Mouse (Mus musculus) CD8-positive naive resting alpha-beta T cell, adult 2 months (primary cell): ENCODE data around the gene Tmem130.
"Not testable (repeated sequence)": the region's sequence is repeated elsewhere in the genome, so short reads cannot be mapped to it uniquely, and the experiment has no call there.

Source experiments
- DNase-seq, 2 experiments: peaks; one replicate each; pipeline ENCODE4 v3.0.0; 2022; ENCODE audit warnings: low read depth in 2 of 2, low spot score in 2 of 2

The Tmem130 gene

DNA sequence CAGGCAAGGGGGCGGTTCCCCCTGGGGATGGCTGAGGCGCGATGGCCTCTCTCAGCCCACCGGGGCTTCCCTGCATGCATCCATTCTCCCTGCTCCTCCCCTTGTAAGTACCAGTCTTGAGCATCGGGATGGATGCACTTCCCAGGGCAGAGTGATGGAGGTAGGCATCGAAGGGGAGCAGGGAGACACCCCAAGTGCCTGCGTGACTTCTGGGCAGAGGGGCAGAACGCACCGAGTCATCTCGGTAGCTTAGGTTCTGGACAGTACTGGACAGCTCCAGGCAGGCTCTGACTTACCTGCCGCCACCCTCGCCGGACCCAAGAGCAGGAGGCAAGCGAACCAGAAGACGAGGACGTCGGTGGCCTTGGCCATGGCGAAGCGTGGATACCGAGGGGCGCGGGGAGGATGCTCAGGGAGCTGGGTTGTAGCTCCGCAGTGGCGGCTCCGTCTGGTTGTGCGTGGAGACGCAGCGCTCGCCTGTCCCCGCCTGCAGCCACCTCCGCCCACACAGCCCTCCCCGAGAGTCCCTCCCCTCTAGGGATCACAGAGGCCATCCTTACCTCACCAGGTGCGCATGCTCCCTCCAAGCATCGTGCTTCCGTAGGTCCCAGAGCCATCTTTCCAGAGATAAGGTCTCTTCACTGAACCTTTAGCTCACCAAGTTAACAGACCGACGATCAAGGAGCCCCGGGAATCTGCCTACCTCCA, at the start of gene Tmem130:
Gene Tmem130 (minus strand): TSS at position 658 of the 708 bp plus-strand sequence.
- DNase-seq = no peak

DNA sequence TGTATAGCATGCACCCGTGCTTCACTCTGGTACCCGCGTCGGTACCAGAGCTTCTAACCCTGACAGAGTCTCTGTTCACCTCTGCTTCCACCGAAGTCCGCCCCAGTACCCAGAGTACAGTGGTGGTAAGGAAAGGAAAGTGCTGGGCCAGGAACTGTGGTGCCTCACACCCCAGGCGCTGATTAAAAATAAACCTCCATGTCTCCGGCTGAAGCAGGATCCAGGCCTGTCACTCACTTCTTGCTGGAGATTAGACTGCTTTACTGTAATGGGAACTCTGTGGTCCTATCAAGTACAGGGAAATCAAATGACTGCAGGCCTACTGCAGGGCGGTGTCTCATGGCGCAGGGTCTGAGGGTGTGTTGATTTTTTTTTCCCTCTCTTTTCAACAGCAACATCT, 45.3 kb upstream of the Tmem130 start:
- DNase-seq = no peak

GRCm38 (mm10) chr5:144804181-144804580, 42.6 kb upstream of the Tmem130 start:
- no peak for DNase-seq

GRCm38 (mm10) chr5:144803066-144803465, 41.4 kb upstream of the Tmem130 start:
- DNase-seq = no peak

GRCm38 (mm10) chr5:144797116-144797515, 35.5 kb upstream of the Tmem130 start:
- no peak for DNase-seq

GRCm38 (mm10) chr5:144794687-144795086, 33.1 kb upstream of the Tmem130 start:
- no peak for DNase-seq

DNA sequence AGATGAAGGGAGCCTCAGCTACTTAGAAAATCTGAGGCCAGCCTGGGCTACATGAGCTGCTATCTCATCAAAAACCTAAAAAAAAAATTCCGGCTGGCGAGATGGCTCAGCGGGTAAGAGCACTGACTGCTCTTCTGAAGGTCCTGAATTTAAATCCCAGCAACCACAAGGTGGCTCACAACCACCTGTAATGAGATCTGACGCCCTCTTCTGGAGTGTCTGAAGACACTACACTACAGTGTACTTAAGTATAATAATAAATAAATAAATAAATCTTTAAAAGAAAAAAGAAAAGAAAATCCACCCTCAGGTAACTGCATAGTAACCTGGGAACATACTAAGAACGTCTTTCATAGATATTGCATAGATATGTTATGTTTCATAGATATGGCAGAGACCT, 31.8 kb upstream of the Tmem130 start:
- no peak for DNase-seq

DNA sequence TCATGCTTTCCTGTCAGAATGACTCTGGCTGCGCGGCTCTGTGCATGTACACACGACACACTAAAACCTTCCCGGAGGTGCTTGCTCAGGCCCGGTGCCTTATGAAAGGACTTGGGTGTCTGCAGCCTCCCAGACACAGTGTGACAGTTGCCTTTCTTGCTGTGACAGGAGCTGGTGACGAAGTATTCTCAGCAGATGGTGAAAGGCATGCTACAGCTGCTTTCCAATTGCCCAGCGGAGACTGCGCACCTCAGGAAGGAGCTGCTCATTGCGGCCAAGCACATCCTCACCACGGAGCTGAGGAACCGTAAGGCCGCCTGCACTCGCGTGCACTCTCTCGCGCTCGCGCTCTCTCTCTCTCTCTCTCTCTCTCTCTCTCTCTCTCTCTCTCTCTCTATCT, 24.8 kb upstream of the Tmem130 start:
- no peak for DNase-seq

- no peak for DNase-seq
These were observed 19.0 kb upstream of the Tmem130 start for GRCm38 (mm10) chr5:144780654-144781053.

DNA sequence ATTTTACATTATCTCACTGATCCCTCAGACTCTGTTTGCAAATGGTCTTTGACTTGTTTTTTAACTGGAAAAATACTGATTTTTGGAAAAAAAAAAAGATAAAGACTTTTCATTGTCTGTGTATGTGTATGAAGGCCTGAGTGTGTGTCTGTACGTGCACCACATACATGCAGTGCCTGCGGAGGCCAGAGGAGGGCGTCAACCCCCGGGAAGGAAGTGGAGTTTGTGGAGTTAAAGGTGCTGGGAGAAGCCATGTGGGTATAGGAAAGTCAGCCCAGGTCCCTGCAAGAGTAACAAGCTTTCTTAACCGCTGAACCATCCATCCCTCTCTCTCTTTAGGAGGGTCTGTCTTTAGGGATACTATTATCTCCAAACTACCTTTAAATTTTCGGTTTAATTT, 11.6 kb upstream of the Tmem130 start:
- DNase-seq = no peak

DNA sequence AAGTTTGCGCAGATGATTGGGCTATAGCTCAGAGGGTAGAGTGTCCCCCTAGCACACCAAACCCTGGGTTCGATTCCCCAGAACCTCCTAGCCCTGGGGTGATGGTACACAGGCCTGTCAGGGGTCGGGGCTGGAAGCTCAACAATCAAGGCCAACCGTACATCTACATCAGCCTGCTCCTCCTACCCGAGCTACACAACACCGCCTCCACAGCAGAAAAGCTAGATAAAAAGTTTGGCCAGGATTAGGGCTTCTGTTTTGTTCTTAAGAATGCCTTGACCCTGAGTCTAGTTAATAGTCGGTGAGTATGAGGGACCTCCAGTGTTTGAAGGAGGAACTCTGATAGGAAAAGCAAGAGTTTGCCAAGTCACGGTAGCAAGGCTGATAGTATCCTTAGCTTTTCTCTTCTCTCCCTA, 7.5 kb upstream of the Tmem130 start:
- no peak for DNase-seq

- DNase-seq = peak; percentile 90 to 92
These were observed 6.6 kb upstream of the Tmem130 start for GRCm38 (mm10) chr5:144767911-144768841.

GRCm38 (mm10) chr5:144767106-144767798, 5.6 kb upstream of the Tmem130 start, which contains the start of gene Trrap:
Trrap (plus strand) TSS chr5:144767732.
- not testable (repeated sequence) for DNase-seq

GRCm38 (mm10) chr5:144766646-144767045, 5.0 kb upstream of the Tmem130 start:
- DNase-seq = no peak

- no peak for DNase-seq
These were observed 4.4 kb upstream of the Tmem130 start for GRCm38 (mm10) chr5:144766026-144766425.

GRCm38 (mm10) chr5:144758422-144758821, 3.2 kb downstream of the Tmem130 start:
- DNase-seq = no peak

GRCm38 (mm10) chr5:144757402-144757801, 4.2 kb downstream of the Tmem130 start:
- no peak for DNase-seq

DNA sequence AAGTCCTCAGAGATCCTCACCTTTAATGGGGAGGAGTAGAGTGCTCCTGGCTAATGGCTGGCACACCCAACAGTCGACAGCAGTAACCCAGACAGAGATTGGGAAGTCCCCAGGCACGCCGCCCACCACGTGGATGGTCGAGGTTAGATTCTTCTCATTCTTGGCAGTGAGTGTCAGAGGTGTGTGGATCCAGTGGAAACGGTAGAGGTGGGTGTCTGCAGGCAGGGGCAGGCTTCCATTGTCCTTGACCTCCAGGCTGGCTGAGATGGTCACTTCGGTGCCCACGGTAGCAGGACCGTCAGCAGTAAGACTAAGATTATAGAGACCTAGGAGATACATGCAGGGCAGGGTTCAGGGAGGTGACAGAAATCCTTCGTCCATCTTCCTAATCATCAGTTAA, 6.4 kb downstream of the Tmem130 start:
- DNase-seq = no peak

DNA sequence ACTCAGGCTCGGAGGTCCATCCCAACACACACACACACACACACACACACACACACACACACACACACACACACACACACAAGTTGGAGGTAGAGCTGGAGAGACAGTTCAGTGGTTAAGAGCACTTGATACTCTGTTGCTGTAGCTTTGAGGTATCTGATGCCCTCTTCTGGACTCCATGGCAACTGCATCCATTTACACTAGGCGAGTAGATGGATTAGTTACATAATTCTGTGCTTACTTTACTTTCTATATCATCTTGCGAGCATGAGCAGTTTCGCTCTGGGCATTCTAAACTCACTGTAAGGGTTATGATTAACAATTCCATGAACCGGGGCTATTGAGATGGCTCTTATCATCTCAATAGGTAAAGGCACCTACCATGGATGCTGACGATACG, 8.6 kb downstream of the Tmem130 start:
- peak in 1 of 2 experiments; percentile 58 for DNase-seq

DNA sequence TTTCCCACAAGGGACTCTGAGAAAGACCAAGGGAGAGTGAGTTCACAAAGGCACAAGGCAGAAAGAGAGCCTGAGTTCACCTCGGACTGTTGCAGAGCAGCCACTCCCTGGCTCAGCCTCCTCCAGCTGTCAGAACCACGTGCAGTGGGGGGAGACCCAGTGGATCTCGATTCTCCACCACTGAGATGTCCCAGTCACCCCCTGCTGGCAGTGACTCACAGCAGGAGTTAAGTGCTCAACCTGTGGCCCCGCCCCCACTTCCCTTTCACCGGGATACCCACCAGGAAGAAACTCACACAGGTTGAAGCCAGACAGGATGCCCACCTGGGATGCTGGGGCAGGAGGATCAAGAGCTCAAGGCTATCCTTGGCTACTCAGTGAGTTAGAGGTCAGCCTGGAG, 9.2 kb downstream of the Tmem130 start:
- DNase-seq = peak; percentile 7 to 13

GRCm38 (mm10) chr5:144737101-144737500, 24.5 kb downstream of the Tmem130 start:
- DNase-seq = no peak
